Mouse (Mus musculus) hindbrain, embryonic 12.5 days (tissue): ENCODE data around the gene Vwa3b. TPM values are rescaled to one million over a fixed set of nuclear protein-coding genes. Genes with fewer than 3 reads are reported as not detected.
A peak's percentile ranks its signal among the peaks of the same experiment; 100 is the strongest.

Source experiments
- ATAC-seq: fragments of 200-750 bp; cut with Nextera tagmentation; 2 replicates; pipeline ENCODE4 v1.8.0; 2017; ENCODE audit warnings: moderate TSS enrichment; ENCODE audit not compliant: low FRiP score
- H3K27ac ChIP-seq: fragments of 300-500 bp; sonication (generic); 2 replicates; pipeline ENCODE4 v1.5.1; 2016; ENCODE audit warnings: mild to moderate bottlenecking
- H3K27me3 ChIP-seq: fragments of 300-500 bp; sonication (generic); 2 replicates; pipeline ENCODE4 v1.6.1; 2016; ENCODE audit warnings: mild to moderate bottlenecking
- H3K36me3 ChIP-seq: fragments of 300-500 bp; sonication (generic); 2 replicates; pipeline ENCODE4 v1.6.1; 2016; ENCODE audit warnings: mild to moderate bottlenecking
- H3K4me1 ChIP-seq: fragments of 300-500 bp; sonication (generic); 2 replicates; pipeline ENCODE4 v1.6.1; 2016
- H3K4me2 ChIP-seq: fragments of 300-500 bp; sonication (generic); replicated peaks from 2 replicates; pipeline ENCODE4 v1.6.1; 2016; ENCODE audit warnings: mild to moderate bottlenecking
- H3K4me3 ChIP-seq: fragments of 300-500 bp; sonication (generic); 2 replicates; pipeline ENCODE4 v1.5.1; 2016; ENCODE audit warnings: mild to moderate bottlenecking
- H3K9ac ChIP-seq: fragments of 300-500 bp; sonication (generic); 2 replicates; pipeline ENCODE4 v1.6.1; 2016; ENCODE audit warnings: mild to moderate bottlenecking, moderate library complexity
- H3K9me3 ChIP-seq: fragments of 300-500 bp; sonication (generic); replicated peaks from 2 replicates; pipeline ENCODE4 v1.6.1; 2016; ENCODE audit warnings: mild to moderate bottlenecking
- WGBS: fragments of 180-500 bp; shearing (Covaris S2); methylation state at CpG from one replicate; pipeline ENCODE4 v1.1.7; 2016; 5-methylcytosine and 5-hydroxymethylcytosine counted together
- polyA plus RNA-seq: library from polyadenylated mRNA; unstranded; fragments of >200 nt; fragmentation: Nextera tagmentation; extraction: Ambion mirVana; gene quantifications from 2 replicates; pipeline ENCODE4 v1.2.1, GENCODE M21; 2016

Gene Vwa3b
- polyA plus RNA-seq, 1 experiment from 2014 or later = 0.96 TPM

- Histone ChIP-seq H3K27ac (no peak overlapping the region), H3K9ac (no peak overlapping the region), H3K36me3 (no peaks in the 10 kb centered on the region), H3K9me3 (no peaks in the 10 kb centered on the region), H3K27me3 (no peaks in the 10 kb centered on the region), H3K4me1 (no peaks in the 10 kb centered on the region), H3K4me2 (no peak overlapping the region), H3K4me3 (no peak overlapping the region)
- 72% methylated on average over 6 of the region's 6 CpGs for WGBS
- no peak for ATAC-seq
Observed at GRCm38 (mm10) chr1:37113781-37114180, 87.4 kb downstream of the Vwa3b start.

DNA sequence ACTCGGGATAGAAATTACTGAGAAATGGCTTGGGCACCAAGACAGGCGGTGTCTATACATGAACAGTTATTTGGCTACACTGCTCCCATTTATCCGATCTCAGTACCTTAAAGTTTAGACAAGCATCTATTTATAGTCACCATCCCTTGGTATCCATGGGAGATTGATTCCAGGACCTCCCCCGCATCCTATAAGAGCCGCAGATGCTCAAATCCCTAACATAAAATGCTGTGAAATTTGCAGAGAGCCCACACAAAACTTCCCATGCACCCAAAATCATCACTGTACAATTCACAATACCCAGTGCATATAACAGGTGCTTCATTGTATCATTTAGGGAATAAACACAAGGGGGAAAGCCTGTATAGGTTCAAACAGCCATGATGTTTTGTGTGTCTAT lies 89.5 kb downstream of the Vwa3b start:
- Histone ChIP-seq H3K36me3 (no peaks in the 10 kb centered on the region), H3K27ac (no peak overlapping the region), H3K4me1 (no peaks in the 10 kb centered on the region), H3K4me2 (no peak overlapping the region), H3K9ac (no peak overlapping the region), H3K27me3 (no peaks in the 10 kb centered on the region), H3K9me3 (no peaks in the 10 kb centered on the region), H3K4me3 (no peak overlapping the region)
- ATAC-seq = no peak
- 93% methylated on average over 5 of the region's 5 CpGs for WGBS

DNA sequence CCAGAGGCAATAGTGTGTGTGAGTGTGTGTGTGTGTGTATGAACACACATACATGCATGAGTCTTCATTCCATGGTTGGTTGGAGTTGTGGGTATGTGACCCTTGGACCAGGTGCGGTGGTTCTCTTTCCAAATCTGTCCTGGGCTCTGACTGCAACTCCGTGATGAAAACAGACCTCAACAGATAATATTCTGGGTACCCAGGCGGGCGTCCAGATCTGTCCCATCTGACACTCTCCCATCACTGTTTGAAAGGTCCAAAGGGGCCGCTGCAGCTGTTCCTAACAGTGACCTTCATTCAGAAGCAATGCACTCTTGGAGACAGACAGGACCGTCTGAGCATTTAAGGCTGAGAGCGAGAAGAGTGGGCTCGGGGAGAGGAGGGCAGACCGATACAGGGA lies 90.2 kb downstream of the Vwa3b start:
- no peak for ATAC-seq
- Histone ChIP-seq H3K4me3 (no peak overlapping the region), H3K4me2 (no peak overlapping the region), H3K4me1 (peaks cover under 1% of the 10 kb centered on the region; the same call in 1 of the 2 replicates), H3K27me3 (no peaks in the 10 kb centered on the region), H3K9ac (no peak overlapping the region), H3K9me3 (no peaks in the 10 kb centered on the region), H3K36me3 (no peaks in the 10 kb centered on the region), H3K27ac (no peak overlapping the region)
- WGBS = 71% methylated on average over 9 of the region's 9 CpGs

DNA sequence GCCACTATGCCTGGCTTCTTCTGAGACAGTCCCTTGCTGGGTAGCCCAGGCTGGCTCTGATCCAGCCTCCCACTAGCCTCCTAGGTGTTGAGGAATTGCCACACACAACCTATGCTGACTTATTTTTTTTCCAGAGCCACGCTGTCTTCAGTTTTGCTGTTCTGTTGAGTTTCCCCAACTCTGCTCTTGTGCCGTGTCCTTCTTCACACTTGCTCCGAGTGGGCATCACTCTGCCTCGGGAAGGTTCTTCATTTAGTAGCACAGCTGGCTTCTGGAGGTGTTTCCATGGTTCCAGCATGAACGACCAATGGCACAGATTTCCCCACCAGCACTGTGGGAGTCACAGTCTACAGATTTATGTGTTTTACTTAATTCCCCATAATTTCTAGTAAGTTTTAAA lies 91.6 kb downstream of the Vwa3b start:
- Histone ChIP-seq H3K4me3 (no peak overlapping the region), H3K27me3 (no peaks in the 10 kb centered on the region), H3K9ac (no peak overlapping the region), H3K4me1 (peaks cover 9% of the 10 kb centered on the region), H3K36me3 (no peaks in the 10 kb centered on the region), H3K27ac (no peak overlapping the region), H3K9me3 (no peaks in the 10 kb centered on the region), H3K4me2 (no peak overlapping the region)
- 88% methylated on average over 5 of the region's 5 CpGs for WGBS
- ATAC-seq = no peak

GRCm38 (mm10) chr1:37122306-37122705 lies 95.9 kb downstream of the Vwa3b start:
- Histone ChIP-seq H3K4me1 (peaks cover 15% of the 10 kb centered on the region), H3K4me2 (no peak overlapping the region), H3K4me3 (no peak overlapping the region), H3K27me3 (no peaks in the 10 kb centered on the region), H3K9ac (no peak overlapping the region), H3K36me3 (no peaks in the 10 kb centered on the region), H3K9me3 (no peaks in the 10 kb centered on the region), H3K27ac (peak overlapping the region; percentile 66)
- WGBS = 28% methylated on average over 4 of the region's 4 CpGs
- peak; percentile 92 for ATAC-seq

GRCm38 (mm10) chr1:37122798-37123197 lies 96.4 kb downstream of the Vwa3b start:
- H3K4me1 ChIP-seq = peaks cover 15% of the 10 kb centered on the region
- WGBS = 24% methylated on average over 3 of the region's 3 CpGs

DNA sequence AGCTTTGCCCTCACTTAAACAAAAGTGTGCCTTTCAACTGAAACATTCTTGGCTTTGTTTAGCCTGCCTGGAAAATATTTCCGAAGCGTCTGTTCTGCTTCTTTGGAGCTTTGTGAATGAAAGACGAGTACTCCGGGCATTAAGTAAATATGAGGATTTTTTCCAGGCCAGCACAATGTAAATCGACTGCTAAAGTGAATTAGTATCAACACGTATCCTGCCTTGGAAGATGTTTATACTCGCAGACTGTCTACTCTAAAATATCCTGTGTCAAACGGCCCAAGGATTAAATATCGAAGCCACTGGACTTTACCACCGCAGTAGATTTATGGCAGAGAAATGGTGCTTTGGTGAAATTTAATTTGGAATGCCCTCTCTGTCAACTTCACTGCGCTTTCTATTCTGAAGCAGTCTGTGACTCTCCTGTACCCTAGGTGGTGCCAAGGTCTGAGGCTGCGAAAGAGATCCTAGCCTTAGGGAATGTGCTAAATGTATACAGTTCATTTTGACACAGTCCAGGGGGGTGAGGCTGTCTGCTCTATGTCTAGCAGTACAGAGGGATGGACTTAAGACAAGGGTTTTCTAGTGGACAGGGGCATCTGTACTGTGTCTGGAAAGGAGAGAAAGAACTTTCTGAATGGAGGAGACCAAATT lies 98.4 kb downstream of the Vwa3b start:
- no peak for ATAC-seq
- Histone ChIP-seq H3K27ac (no peak overlapping the region), H3K9ac (no peak overlapping the region), H3K4me2 (no peak overlapping the region), H3K4me1 (peaks cover 15% of the 10 kb centered on the region), H3K27me3 (no peaks in the 10 kb centered on the region), H3K4me3 (no peak overlapping the region), H3K9me3 (no peaks in the 10 kb centered on the region), H3K36me3 (no peaks in the 10 kb centered on the region)
- 70% methylated on average over 12 of the region's 12 CpGs for WGBS

More at GRCm38 (mm10) chr1:37122798-37123197, 96.4 kb downstream of the Vwa3b start:
- H3K36me3 ChIP-seq = no peaks in the 10 kb centered on the region
- H3K27ac ChIP-seq = no peak overlapping the region
- H3K9ac ChIP-seq = no peak overlapping the region
- no peaks in the 10 kb centered on the region for H3K9me3 ChIP-seq
- peak; percentile 66; the same call in 1 of the 2 replicates for ATAC-seq
- H3K4me2 ChIP-seq = no peak overlapping the region
- H3K27me3 ChIP-seq = no peaks in the 10 kb centered on the region
- H3K4me3 ChIP-seq = no peak overlapping the region

DNA sequence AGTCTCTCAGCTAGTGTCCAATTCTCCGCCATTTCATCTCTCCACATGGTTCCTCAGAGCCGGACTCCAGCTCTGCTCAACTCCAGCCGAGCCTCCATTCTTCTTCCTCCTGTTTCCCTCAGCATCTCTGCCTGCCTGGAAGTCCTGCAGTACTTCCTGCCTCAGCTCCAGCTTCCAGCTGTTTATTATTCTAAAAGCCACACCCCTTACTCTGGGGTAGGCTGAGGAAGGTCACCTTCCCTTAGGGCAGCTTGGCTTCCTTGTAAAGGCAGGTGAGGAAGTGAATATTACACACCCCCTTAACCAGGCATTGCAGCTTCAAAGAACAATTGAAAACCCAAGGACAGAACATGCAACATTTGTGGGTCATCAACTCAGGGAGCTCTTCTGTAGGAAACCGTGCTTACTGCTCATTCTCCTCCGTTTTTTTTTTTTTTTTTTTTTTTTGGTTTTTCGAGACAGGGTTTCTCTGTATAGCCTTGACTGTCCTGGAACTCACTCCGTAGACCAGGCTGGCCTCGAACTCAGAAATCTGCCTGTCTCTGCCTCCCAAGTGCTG lies 103.7 kb downstream of the Vwa3b start:
- Histone ChIP-seq H3K9me3 (no peaks in the 10 kb centered on the region), H3K36me3 (no peaks in the 10 kb centered on the region), H3K27ac (no peak overlapping the region), H3K27me3 (no peaks in the 10 kb centered on the region), H3K4me1 (0 out of 2 replicates have a peak, but pooled peaks cover 2% of the 10 kb centered on the region), H3K9ac (no peak overlapping the region), H3K4me2 (no peak overlapping the region), H3K4me3 (no peak overlapping the region)
- WGBS = 79% methylated on average over 7 of the region's 8 CpGs
- no peak for ATAC-seq

DNA sequence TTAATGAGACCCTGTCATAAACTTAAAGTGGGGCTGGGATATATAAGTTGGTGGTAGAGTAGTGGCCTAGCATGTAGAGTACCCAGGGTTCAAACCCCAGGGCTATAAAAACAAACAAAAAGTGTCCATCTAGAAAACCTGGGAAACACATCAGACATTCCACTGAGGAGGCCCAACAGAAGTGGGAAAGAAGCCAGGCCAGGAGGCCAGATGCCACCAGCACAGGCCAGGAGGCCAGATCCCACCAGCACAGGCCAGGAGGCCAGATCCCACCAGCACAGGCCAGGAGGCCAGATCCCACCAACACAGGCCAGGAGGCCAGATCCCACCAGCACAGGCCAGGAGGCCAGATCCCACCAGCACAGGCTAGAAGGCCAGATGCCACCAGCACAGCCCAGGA lies 104.8 kb downstream of the Vwa3b start:
- no peak overlapping the region for H3K9ac ChIP-seq

DNA sequence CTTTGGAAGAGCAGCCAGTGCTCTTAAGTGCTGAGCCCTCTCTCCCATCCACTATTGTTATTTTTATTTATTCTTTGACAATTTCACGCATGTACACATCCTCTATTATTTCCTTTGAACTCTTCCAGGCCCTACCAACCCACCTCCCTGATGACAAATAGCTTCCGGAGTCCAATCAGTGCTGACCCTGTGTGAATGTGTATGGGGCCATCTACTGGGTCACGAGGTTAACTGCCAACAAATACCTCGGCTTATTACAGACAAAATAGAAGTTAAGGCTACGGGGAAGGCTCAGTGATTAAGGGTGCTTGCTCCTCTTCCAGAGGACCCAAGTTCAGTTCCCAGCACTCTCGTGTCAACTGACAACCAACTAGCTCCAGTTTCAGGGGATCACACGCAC lies 106.0 kb downstream of the Vwa3b start:
- WGBS = 63% methylated on average over 7 of the region's 7 CpGs
- H3K27ac ChIP-seq = no peak overlapping the region
- H3K9ac ChIP-seq = no peak overlapping the region
- H3K27me3 ChIP-seq = no peaks in the 10 kb centered on the region
- no peak overlapping the region for H3K4me2 ChIP-seq
- ATAC-seq = no peak
- no peaks in the 10 kb centered on the region for H3K9me3 ChIP-seq
- H3K36me3 ChIP-seq = no peaks in the 10 kb centered on the region
- H3K4me1 ChIP-seq = no peaks in the 10 kb centered on the region
- no peak overlapping the region for H3K4me3 ChIP-seq

More for the DNA sequence above, 104.8 kb downstream of the Vwa3b start:
- Histone ChIP-seq H3K27ac (no peak overlapping the region), H3K4me3 (no peak overlapping the region), H3K27me3 (no peaks in the 10 kb centered on the region), H3K4me2 (no peak overlapping the region), H3K4me1 (no peaks in the 10 kb centered on the region), H3K9me3 (no peaks in the 10 kb centered on the region), H3K36me3 (no peaks in the 10 kb centered on the region)
- no peak for ATAC-seq

- Histone ChIP-seq H3K27ac (no peak overlapping the region), H3K27me3 (no peaks in the 10 kb centered on the region), H3K4me1 (no peaks in the 10 kb centered on the region), H3K36me3 (no peaks in the 10 kb centered on the region), H3K9me3 (no peaks in the 10 kb centered on the region), H3K4me2 (no peak overlapping the region), H3K9ac (no peak overlapping the region), H3K4me3 (no peak overlapping the region)
- 92% methylated on average over 4 of the region's 4 CpGs for WGBS
- no peak for ATAC-seq
Observed at GRCm38 (mm10) chr1:37145966-37146365, 119.6 kb downstream of the Vwa3b start.

DNA sequence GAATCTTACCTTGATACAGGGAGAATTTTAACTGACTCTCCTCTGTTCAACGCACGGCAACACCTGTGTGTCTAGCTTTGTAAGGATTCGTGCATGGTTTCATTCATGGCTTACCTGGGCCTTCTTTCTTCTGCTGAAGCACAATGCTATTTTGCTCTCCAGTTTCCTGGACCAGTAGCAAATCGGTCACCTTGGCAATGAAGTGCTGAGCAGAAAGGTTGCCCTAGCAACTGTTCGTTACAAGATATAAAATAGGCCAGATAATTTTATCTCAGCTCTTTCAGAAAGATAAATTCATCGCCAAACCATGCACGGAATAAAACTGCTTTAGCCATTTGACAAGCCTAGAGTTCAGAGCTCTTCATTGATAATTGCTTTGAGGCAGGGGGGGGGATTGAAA lies 123.5 kb downstream of the Vwa3b start:
- no peaks in the 10 kb centered on the region for H3K4me1 ChIP-seq
- 92% methylated on average over 7 of the region's 7 CpGs for WGBS
- H3K36me3 ChIP-seq = no peaks in the 10 kb centered on the region
- no peak overlapping the region for H3K4me2 ChIP-seq
- no peak overlapping the region for H3K4me3 ChIP-seq
- no peaks in the 10 kb centered on the region for H3K27me3 ChIP-seq
- no peaks in the 10 kb centered on the region for H3K9me3 ChIP-seq
- no peak overlapping the region for H3K9ac ChIP-seq
- no peak for ATAC-seq
- H3K27ac ChIP-seq = no peak overlapping the region

- H3K9ac ChIP-seq = no peak overlapping the region
- WGBS = 93% methylated on average over 9 of the region's 9 CpGs
- H3K36me3 ChIP-seq = no peaks in the 10 kb centered on the region
- H3K27ac ChIP-seq = no peak overlapping the region
- H3K27me3 ChIP-seq = no peaks in the 10 kb centered on the region
- H3K4me1 ChIP-seq = no peaks in the 10 kb centered on the region
- no peak for ATAC-seq
- no peaks in the 10 kb centered on the region for H3K9me3 ChIP-seq
- no peak overlapping the region for H3K4me2 ChIP-seq
- H3K4me3 ChIP-seq = no peak overlapping the region
Observed at GRCm38 (mm10) chr1:37151896-37152295, 125.5 kb downstream of the Vwa3b start.
